Mouse (Mus musculus) myocyte (in vitro differentiated cells): ENCODE results near the gene Best2.

ENCODE experiments used
- CEBPB ChIP-seq: IDR thresholded peaks from 2 replicates; pipeline ENCODE4 v1.6.1; 2011; ENCODE audit warnings: mild to moderate bottlenecking, moderate library complexity; ENCODE audit not compliant: poor library complexity, insufficient read depth, severe bottlenecking
- E2F4 ChIP-seq: IDR thresholded peaks from one replicate; pipeline ENCODE4 v1.6.1; 2011; ENCODE audit warnings: mild to moderate bottlenecking, control low read depth, moderate library complexity; ENCODE audit not compliant: insufficient read depth
- MAX ChIP-seq: IDR thresholded peaks from one replicate; pipeline ENCODE4 v1.6.1; 2011; ENCODE audit warnings: low read depth, mild to moderate bottlenecking, control low read depth
- MYOD1 ChIP-seq, 3 experiments: IDR thresholded peaks; one replicate each; pipeline ENCODE4 v1.6.1; 2011; ENCODE audit warnings: control low read depth in 2 of 3, low read depth in 2 of 3, mild to moderate bottlenecking in 2 of 3, moderate library complexity in 1 of 3; ENCODE audit not compliant: insufficient read length in 2 of 3, control insufficient read depth in 1 of 3
- MYOG ChIP-seq, 3 experiments: IDR thresholded peaks; one replicate each; pipeline ENCODE4 v1.6.1; 2011; ENCODE audit warnings: control low read depth in 2 of 3, low read depth in 2 of 3, mild to moderate bottlenecking in 2 of 3; ENCODE audit not compliant: insufficient read length in 2 of 3, control insufficient read depth in 1 of 3, insufficient read depth in 1 of 3
- POLR2A ChIP-seq: IDR thresholded peaks from one replicate; pipeline ENCODE4 v1.6.1; 2011; ENCODE audit warnings: low read depth, mild to moderate bottlenecking, control low read depth, moderate library complexity; ENCODE audit not compliant: insufficient read length
- POLR2AphosphoS2 ChIP-seq: IDR thresholded peaks from one replicate; pipeline ENCODE4 v1.6.1; 2011; ENCODE audit warnings: low read depth, control low read depth; ENCODE audit not compliant: insufficient read length
- SRF ChIP-seq: IDR thresholded peaks from one replicate; pipeline ENCODE4 v1.6.1; 2011; ENCODE audit warnings: low read depth; ENCODE audit not compliant: control insufficient read depth, insufficient read length
- TCF12 ChIP-seq: IDR thresholded peaks from one replicate; pipeline ENCODE4 v1.6.1; 2011; ENCODE audit warnings: mild to moderate bottlenecking, control low read depth; ENCODE audit not compliant: poor library complexity, insufficient read depth, severe bottlenecking
- USF1 ChIP-seq: IDR thresholded peaks from one replicate; pipeline ENCODE4 v1.6.1; 2011; ENCODE audit warnings: low read depth, mild to moderate bottlenecking, control low read depth, moderate library complexity

DNA sequence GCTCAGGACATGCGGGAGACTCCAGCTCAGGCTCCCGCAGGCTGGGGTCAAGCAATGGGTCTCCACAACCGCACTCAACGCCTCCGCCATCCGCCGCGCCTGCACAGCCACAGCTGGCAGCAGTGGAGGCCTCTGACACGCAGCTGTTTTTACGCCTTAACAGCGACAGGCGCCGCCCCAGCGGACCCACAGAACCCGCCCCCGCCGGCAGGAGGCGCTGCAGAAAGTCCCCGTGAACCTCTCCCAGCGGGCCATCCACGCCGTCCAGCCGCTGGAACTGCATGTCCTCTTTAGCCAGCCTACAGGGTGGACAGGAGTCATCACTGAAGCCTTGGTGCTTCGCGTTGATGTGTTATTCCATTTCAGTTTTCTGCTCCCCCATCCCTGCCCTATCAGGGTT is 6.6 kb downstream of the Best2 start:
- no peak for TF ChIP-seq USF1
- no peak for TF ChIP-seq MAX
- TF ChIP-seq TCF12, result no peak
- TF ChIP-seq POLR2A, result no peak
- no peak for TF ChIP-seq SRF
- TF ChIP-seq MYOD1 (IDR thresholded peaks at IDR 0.05; ENCODE audit: control insufficient read depth in 1 of 3, insufficient read length in 2 of 3, low read depth in 2 of 3), result no peak
- no peak for TF ChIP-seq MYOG (IDR thresholded peaks at IDR 0.05; ENCODE audit: control insufficient read depth in 1 of 3, insufficient read depth in 1 of 3, insufficient read length in 2 of 3, low read depth in 2 of 3)
- no peak for TF ChIP-seq POLR2AphosphoS2
- no peak for TF ChIP-seq CEBPB
- TF ChIP-seq E2F4, result no peak
